Mouse (Mus musculus) layer of hippocampus, adult 2 months (tissue): ENCODE measurements around the gene Prph. TPM values are rescaled to one million over a fixed set of nuclear protein-coding genes. Genes with fewer than 3 reads are reported as not detected.
A peak's percentile ranks its signal among the peaks of the same experiment; 100 is the strongest.
"Not testable (repeated sequence)": the region's sequence is repeated elsewhere in the genome, so short reads cannot be mapped to it uniquely, and the experiment has no call there.

ENCODE experiments used
- DNase-seq, 2 experiments: peaks; one replicate each; pipeline ENCODE4 v3.0.0; 2022; ENCODE audit warnings: low spot score in 2 of 2
- H3K27ac ChIP-seq: fragments of 200-600 bp; 2 replicates; pipeline ENCODE4 v1.8.1; 2022
- H3K4me3 ChIP-seq: fragments of 200-600 bp; 2 replicates; pipeline ENCODE4 v1.8.1; 2022; ENCODE audit warnings: mild to moderate bottlenecking
- CTCF ChIP-seq: fragments of 200-600 bp; conservative IDR thresholded peaks from 2 replicates; pipeline ENCODE4 v1.8.1; 2022; ENCODE audit warnings: antibody characterized with exemption, mild to moderate bottlenecking, moderate library complexity
- total RNA-seq, 2 experiments: library from RNA; stranded (reverse); gene quantifications; 2 replicates each; pipeline ENCODE4 v1.2.3; 2021

The Prph gene
- total RNA-seq, 2 experiments from 2014 or later, result 0.67 to 0.83 TPM

GRCm38 (mm10) chr15:99038797-99039196, 16.2 kb upstream of the Prph start:
- Histone ChIP-seq H3K4me3 (no peak overlapping the region), H3K27ac (no peak overlapping the region)
- DNase-seq, result no peak
- TF ChIP-seq CTCF, result no peak

GRCm38 (mm10) chr15:99039306-99039705, 15.7 kb upstream of the Prph start:
- no peak for TF ChIP-seq CTCF
- no peak for DNase-seq
- H3K4me3 ChIP-seq, result no peak overlapping the region
- no peak overlapping the region for H3K27ac ChIP-seq

DNA sequence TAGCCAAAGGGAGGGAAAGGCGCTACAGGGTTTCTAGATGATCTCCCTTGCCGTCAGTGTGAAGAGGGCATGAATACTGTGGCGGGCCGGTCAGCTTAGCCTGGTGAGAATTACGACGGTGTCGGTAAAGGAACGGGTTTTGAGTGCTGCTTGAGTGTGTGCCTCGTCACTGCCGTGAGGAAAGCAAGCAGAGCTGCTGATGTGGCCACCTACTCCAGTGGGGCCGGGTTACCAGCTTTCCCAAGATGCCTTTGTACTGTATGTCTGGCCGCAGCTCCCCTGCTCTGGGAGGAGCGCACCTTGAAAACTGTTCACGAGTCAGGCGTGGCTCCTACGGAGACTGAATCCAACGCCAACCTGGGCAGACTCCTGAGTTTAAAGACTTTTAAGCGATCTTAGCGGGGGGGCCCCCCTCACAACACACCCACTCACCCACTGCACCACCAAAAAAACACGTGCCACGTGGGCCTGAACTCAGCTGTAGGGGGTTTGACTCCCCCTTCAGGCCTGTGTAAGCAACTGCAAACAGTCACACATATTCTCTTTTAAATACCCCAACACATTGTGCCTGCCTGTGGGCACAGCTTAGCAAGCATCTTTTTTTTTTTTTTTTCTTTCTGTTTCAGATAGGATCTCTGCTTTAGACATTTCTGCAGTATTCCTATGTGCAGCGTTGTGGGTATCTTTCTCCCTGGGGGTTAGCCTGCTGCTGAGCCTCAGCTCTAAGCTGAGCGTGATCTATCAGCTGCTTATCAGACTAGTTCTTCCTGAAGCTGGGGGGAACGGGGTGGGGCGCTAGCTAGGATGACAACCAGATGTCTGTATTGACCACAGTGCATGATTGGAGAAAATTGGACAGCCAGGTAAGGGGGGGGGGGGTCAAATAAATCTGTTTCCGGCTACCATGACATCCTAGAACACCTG, 14.7 kb upstream of the Prph start:
- no peak for DNase-seq
- TF ChIP-seq CTCF, result peak; percentile 52

DNA sequence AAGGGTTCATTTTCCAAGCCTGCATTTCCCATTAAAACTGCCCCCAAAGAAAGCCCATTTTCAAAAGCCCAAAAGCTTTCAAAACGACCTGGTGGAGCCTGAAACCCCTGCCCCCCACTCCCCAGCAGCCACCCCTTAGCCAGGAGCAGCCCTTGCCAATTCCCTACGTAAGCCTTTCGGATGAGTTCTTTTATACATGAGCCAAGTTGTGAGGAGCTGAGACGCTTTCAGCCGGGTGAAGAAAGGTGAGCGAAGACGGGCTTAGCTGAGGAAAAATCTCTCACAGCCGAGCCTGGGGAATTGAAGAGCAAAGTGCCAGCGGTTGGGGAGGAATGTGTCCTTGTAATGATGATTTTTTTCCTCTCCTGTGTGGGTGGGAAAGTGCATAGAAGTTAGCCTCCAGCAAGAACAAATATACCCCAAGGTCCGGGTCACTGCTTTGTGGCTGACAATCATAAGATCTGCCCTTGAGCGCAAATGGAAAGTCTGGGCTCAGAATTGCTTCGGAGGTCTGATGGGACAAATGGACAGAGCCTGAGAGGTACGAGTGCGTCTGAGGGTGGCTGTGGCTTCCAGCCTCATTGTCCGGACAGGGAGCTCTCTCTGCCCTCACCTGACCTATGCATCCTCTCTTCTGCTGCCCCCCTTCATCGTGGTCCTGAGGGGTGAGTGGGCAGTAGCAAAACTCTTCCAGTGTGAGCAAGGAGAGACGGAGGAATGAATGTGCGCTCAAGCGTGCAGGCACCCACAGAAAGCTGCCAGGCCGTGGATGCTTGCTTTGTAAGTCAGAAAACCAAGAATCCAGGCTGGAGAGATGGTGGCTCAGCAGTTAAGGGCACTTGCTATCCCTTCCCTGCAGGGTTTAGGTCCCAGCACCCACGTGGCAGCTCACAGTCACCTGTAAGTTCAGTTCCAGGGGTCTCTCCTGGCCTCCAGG, 13.8 kb upstream of the Prph start:
- DNase-seq, result no peak
- no peak for TF ChIP-seq CTCF
- Histone ChIP-seq H3K4me3 (no peak overlapping the region), H3K27ac (no peak overlapping the region)

More for the DNA sequence above, 14.7 kb upstream of the Prph start:
- Histone ChIP-seq H3K4me3 (no peak overlapping the region), H3K27ac (no peak overlapping the region)

GRCm38 (mm10) chr15:99042334-99042733, 12.6 kb upstream of the Prph start:
- Histone ChIP-seq H3K4me3 (no peak overlapping the region), H3K27ac (no peak overlapping the region)
- no peak for DNase-seq
- no peak for TF ChIP-seq CTCF

DNA sequence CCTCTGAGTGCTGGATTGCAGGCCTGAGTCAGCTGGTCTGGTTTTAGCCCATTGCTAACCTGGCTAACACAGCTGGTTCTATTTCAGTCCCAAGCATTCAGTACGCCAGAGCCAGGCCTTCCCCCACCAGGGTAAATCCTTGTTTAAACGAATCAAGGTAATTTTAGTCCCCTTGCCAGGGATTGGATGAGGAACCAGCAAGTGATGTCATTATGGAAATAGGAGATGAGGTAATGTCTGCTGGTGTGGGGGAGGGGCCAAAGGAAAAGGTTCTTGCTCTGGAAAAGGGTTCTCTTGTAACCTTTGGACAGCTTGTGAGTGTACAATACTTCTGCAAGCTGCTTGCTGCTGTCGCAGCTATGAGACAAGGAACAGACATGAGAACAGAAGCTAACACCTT, 10.1 kb upstream of the Prph start:
- no peak for TF ChIP-seq CTCF
- Histone ChIP-seq H3K27ac (no peak overlapping the region), H3K4me3 (no peak overlapping the region)
- no peak for DNase-seq

DNA sequence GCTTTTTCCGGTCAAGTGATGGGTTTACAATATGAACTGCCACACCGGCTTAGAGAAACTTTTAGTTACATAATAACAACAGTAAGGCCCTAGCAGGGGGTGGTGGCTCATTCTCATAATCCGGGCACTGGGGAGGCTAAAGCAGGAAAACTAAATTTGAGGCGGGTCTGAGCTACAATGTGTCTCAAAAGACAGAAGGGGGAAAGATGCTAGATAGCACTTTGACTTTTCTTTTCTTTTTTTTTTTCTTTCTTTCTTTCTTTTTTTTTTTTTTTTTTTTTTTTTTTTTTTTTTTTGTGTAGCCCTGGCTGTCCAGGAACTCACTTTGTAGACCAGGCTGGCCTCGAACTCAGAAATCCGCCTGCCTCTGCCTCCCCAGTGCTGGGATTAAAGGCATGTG, 9.2 kb upstream of the Prph start:
- not testable (repeated sequence) for DNase-seq, H3K27ac ChIP-seq, H3K4me3 ChIP-seq

GRCm38 (mm10) chr15:99049473-99050253, 5.3 kb upstream of the Prph start:
- Histone ChIP-seq H3K27ac (no peak overlapping the region), H3K4me3 (no peak overlapping the region)
- peak; percentile 85 for TF ChIP-seq CTCF
- peak; percentile 40 to 56 for DNase-seq

DNA sequence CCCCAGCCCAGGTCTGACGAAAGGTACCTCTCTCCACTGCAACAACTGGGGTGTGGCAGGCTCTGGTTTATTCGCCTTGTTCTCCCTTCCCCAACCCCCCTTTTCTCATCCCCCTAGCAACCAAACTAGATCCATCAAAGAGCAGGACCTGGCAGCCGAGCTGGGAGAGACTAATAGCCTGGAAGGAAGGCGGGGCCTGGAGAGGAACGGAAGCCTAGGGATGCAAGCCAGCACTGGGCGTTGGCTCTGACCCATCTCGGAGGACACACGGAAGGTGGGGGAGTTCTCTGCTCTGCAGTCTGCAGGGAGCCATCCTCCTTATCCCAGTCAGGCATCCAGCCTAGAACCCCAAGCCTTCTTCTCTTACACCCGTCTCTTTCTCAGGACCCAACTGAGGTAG, 1.6 kb upstream of the Prph start:
- Histone ChIP-seq H3K4me3 (no peak overlapping the region), H3K27ac (no peak overlapping the region)
- no peak for DNase-seq
- TF ChIP-seq CTCF, result no peak

DNA sequence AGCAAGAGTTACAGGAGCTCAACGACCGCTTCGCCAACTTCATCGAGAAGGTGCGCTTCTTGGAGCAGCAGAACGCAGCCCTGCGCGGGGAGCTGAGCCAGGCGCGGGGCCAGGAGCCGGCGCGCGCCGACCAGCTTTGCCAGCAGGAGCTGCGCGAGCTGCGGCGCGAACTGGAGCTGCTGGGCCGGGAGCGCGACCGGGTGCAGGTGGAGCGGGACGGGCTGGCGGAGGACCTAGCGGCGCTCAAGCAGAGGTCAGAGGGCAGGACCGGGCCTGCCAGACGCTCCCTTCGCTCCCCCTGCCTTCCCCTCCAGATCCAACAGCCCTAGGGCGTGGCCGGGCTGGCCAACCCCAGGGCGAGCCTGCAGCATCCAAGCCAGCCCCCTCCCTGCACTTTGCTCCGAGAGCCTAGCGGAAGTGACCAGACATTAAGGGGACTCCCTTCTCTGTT, 562 bp downstream of the Prph start:
- Histone ChIP-seq H3K27ac (no peak overlapping the region), H3K4me3 (peak overlapping the region; percentile 39)
- peak in 1 of 2 experiments; percentile 24 for DNase-seq
- no peak for TF ChIP-seq CTCF

GRCm38 (mm10) chr15:99056332-99056731, 1.4 kb downstream of the Prph start:
- Histone ChIP-seq H3K27ac (no peak overlapping the region), H3K4me3 (no peak overlapping the region)
- TF ChIP-seq CTCF, result peak; percentile 81
- no peak for DNase-seq

- no peak for TF ChIP-seq CTCF
- Histone ChIP-seq H3K27ac (no peak overlapping the region), H3K4me3 (no peak overlapping the region)
- no peak for DNase-seq
Observed at GRCm38 (mm10) chr15:99065557-99066165, 10.7 kb downstream of the Prph start.
